Mouse (Mus musculus): Measurements from ENCODE around the gene Castor2. TPM values are rescaled to one million over a fixed set of nuclear protein-coding genes. Genes with fewer than 3 reads are reported as not detected.

Castor2 gene
- polyA plus RNA-seq, 1 experiment = 39.1 TPM

GRCm38 (mm10) chr5:134142381-134142780 is 42.9 kb downstream of the Castor2 start:
- no peak for TF ChIP-seq POLR2A (IDR thresholded peaks at IDR 0.05; ENCODE audit: extremely low read depth, insufficient read depth, low read length)
- no peaks in the 10 kb centered on the region for H3K4me1 ChIP-seq (ENCODE audit: control insufficient read depth, insufficient read depth, low read length)
- no peak overlapping the region for H3K4me3 ChIP-seq (ENCODE audit: insufficient read depth, low read length)
- no peak overlapping the region for H3K27ac ChIP-seq (ENCODE audit: insufficient read depth, low read length)

- H3K4me3 ChIP-seq (ENCODE audit: insufficient read depth, low read length) = no peak overlapping the region
- no peaks in the 10 kb centered on the region for H3K4me1 ChIP-seq (ENCODE audit: control insufficient read depth, insufficient read depth, low read length)
- TF ChIP-seq CTCF (IDR thresholded peaks at IDR 0.05; ENCODE audit: extremely low read depth, insufficient read depth, low read length) (no peak), POLR2A (IDR thresholded peaks at IDR 0.05; ENCODE audit: extremely low read depth, insufficient read depth, low read length) (no peak)
- H3K27ac ChIP-seq (ENCODE audit: insufficient read depth, low read length) = no peak overlapping the region
Measured at GRCm38 (mm10) chr5:134144986-134145385, 45.5 kb downstream of the Castor2 start.

- no peak overlapping the region for H3K4me3 ChIP-seq (ENCODE audit: insufficient read depth, low read length)
- no peak overlapping the region for H3K27ac ChIP-seq (ENCODE audit: insufficient read depth, low read length)
- TF ChIP-seq CTCF (IDR thresholded peaks at IDR 0.05; ENCODE audit: extremely low read depth, insufficient read depth, low read length) (no peak), POLR2A (IDR thresholded peaks at IDR 0.05; ENCODE audit: extremely low read depth, insufficient read depth, low read length) (no peak)
- no peaks in the 10 kb centered on the region for H3K4me1 ChIP-seq (ENCODE audit: control insufficient read depth, insufficient read depth, low read length)
Measured at GRCm38 (mm10) chr5:134147194-134147753, 47.8 kb downstream of the Castor2 start.

DNA sequence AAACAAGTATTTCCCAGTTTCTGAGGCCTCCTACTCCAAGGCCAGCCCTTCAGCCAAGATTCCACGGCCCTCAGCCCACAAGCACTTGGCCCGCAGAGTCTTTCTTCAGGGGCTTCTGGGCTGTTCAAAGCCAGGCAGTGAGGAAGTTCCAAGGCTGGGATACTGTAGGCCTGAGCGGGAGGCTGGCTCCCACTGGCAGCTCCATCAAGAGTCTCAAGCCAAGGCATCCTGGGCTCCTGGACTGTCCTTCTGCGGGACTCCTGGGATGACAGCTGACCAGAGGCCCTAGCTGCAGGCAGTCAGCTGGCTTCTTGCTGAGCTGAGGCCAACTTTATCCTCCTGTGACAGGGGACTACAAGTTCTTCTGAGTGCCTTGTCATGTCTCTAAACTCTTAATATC is 48.6 kb downstream of the Castor2 start:
- no peak overlapping the region for H3K27ac ChIP-seq (ENCODE audit: insufficient read depth, low read length)
- TF ChIP-seq POLR2A (IDR thresholded peaks at IDR 0.05; ENCODE audit: extremely low read depth, insufficient read depth, low read length) (no peak), CTCF (IDR thresholded peaks at IDR 0.05; ENCODE audit: extremely low read depth, insufficient read depth, low read length) (no peak)
- H3K4me1 ChIP-seq (ENCODE audit: control insufficient read depth, insufficient read depth, low read length) = no peaks in the 10 kb centered on the region
- H3K4me3 ChIP-seq (ENCODE audit: insufficient read depth, low read length) = no peak overlapping the region

- TF ChIP-seq CTCF (IDR thresholded peaks at IDR 0.05; ENCODE audit: extremely low read depth, insufficient read depth, low read length) = no peak
- TF ChIP-seq POLR2A (IDR thresholded peaks at IDR 0.05; ENCODE audit: extremely low read depth, insufficient read depth, low read length) = no peak
- H3K27ac ChIP-seq (ENCODE audit: insufficient read depth, low read length) = no peak overlapping the region
- no peaks in the 10 kb centered on the region for H3K4me1 ChIP-seq (ENCODE audit: control insufficient read depth, insufficient read depth, low read length)
- H3K4me3 ChIP-seq (ENCODE audit: insufficient read depth, low read length) = no peak overlapping the region
Measured at GRCm38 (mm10) chr5:134151895-134152294, 52.4 kb downstream of the Castor2 start.

GRCm38 (mm10) chr5:134155916-134156466 is 56.5 kb downstream of the Castor2 start:
- no peaks in the 10 kb centered on the region for H3K4me1 ChIP-seq (ENCODE audit: control insufficient read depth, insufficient read depth, low read length)
- no peak overlapping the region for H3K27ac ChIP-seq (ENCODE audit: insufficient read depth, low read length)
- TF ChIP-seq CTCF (IDR thresholded peaks at IDR 0.05; ENCODE audit: extremely low read depth, insufficient read depth, low read length) (no peak), POLR2A (IDR thresholded peaks at IDR 0.05; ENCODE audit: extremely low read depth, insufficient read depth, low read length) (no peak)
- no peak overlapping the region for H3K4me3 ChIP-seq (ENCODE audit: insufficient read depth, low read length)

DNA sequence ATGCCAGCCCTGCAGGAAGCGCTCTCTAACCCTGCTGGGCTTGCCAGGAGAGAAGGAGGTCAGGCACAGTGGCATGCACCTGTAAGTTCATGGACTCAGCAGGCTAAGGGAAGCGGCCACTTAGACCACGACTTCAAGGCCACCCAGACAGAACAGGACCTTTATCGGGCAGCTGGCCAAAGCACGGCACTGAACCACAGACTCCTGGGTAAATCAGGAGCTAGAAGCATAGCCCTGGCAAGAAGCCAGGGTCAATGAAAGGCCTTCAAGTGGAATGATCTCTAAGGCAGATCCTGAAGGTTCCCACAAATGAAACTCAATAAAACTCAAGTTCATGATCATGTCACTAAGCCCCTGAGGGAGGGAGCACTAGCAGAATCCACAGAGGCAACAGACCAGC is 65.2 kb downstream of the Castor2 start:
- TF ChIP-seq CTCF (IDR thresholded peaks at IDR 0.05; ENCODE audit: extremely low read depth, insufficient read depth, low read length) = no peak
- no peak for TF ChIP-seq POLR2A (IDR thresholded peaks at IDR 0.05; ENCODE audit: extremely low read depth, insufficient read depth, low read length)
- Histone ChIP-seq H3K4me3 (ENCODE audit: insufficient read depth, low read length) (no peak overlapping the region), H3K27ac (ENCODE audit: insufficient read depth, low read length) (no peak overlapping the region), H3K4me1 (ENCODE audit: control insufficient read depth, insufficient read depth, low read length) (no peaks in the 10 kb centered on the region)

GRCm38 (mm10) chr5:134166642-134167041 is 67.1 kb downstream of the Castor2 start:
- Histone ChIP-seq H3K4me3 (ENCODE audit: insufficient read depth, low read length) (no peak overlapping the region), H3K4me1 (ENCODE audit: control insufficient read depth, insufficient read depth, low read length) (no peaks in the 10 kb centered on the region), H3K27ac (ENCODE audit: insufficient read depth, low read length) (no peak overlapping the region)
- TF ChIP-seq CTCF (IDR thresholded peaks at IDR 0.05; ENCODE audit: extremely low read depth, insufficient read depth, low read length) (no peak), POLR2A (IDR thresholded peaks at IDR 0.05; ENCODE audit: extremely low read depth, insufficient read depth, low read length) (no peak)

DNA sequence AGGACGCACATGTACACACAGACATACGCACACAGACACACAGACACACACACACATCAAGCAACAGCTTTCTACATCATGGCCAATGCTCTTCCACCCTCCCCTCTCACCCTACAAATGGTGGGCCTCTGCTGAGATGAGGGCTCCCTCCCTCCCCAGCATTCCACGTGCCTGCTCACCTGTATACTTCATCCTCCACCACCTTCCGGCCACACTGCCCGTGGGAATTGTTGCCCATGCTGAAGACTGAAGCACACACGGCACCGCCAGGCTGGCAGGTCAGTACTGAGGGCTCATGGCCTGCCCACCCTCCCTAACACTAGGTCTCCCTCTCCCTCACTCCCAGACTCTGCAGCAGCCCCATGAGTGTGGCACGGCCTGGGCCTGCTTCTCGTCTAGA is 68.5 kb downstream of the Castor2 start:
- no peak for TF ChIP-seq POLR2A (IDR thresholded peaks at IDR 0.05; ENCODE audit: extremely low read depth, insufficient read depth, low read length)
- no peak for TF ChIP-seq CTCF (IDR thresholded peaks at IDR 0.05; ENCODE audit: extremely low read depth, insufficient read depth, low read length)

DNA sequence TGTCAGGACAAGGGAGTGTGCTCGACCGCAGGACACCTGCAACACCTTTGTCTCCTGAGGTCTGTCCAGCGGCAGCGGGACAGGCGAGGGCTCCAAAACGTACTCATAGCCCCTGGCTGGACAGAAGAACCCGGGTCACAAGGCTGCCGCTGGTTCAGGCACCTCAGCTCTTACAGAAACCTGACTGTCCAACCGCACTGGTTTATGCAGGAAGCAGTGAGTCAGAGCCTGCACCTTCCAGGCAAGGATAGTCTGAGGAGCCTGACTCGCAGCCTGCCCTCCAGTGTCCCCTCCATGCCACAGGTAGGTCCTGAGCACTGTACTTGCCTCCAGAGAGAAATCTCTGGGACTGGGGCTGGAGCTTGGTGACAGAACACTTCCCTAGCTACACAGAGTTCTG is 69.7 kb downstream of the Castor2 start:
- Histone ChIP-seq H3K27ac (ENCODE audit: insufficient read depth, low read length) (no peak overlapping the region), H3K4me3 (ENCODE audit: insufficient read depth, low read length) (no peak overlapping the region), H3K4me1 (ENCODE audit: control insufficient read depth, insufficient read depth, low read length) (no peaks in the 10 kb centered on the region)
- TF ChIP-seq CTCF (IDR thresholded peaks at IDR 0.05; ENCODE audit: extremely low read depth, insufficient read depth, low read length) = no peak
- no peak for TF ChIP-seq POLR2A (IDR thresholded peaks at IDR 0.05; ENCODE audit: extremely low read depth, insufficient read depth, low read length)

More for the DNA sequence above, 68.5 kb downstream of the Castor2 start:
- Histone ChIP-seq H3K4me3 (ENCODE audit: insufficient read depth, low read length) (no peak overlapping the region), H3K27ac (ENCODE audit: insufficient read depth, low read length) (no peak overlapping the region), H3K4me1 (ENCODE audit: control insufficient read depth, insufficient read depth, low read length) (no peaks in the 10 kb centered on the region)
